Mouse (Mus musculus) liver, adult 2 months (tissue): ENCODE results near the gene Fmo5.

Experiments used
- CTCF ChIP-seq: fragments of 200-500 bp; IDR thresholded peaks from 2 replicates; pipeline ENCODE4 v1.5.1; 2011; ENCODE audit warnings: low read depth, low read length, control low read depth
- POLR2A ChIP-seq: fragments of 200-500 bp; IDR thresholded peaks from 2 replicates; pipeline ENCODE4 v1.6.1; 2011; ENCODE audit warnings: low read length, control low read depth; ENCODE audit not compliant: insufficient read depth; ENCODE audit errors: extremely low read depth

- no peak for TF ChIP-seq POLR2A
- TF ChIP-seq CTCF, result no peak
These were observed 37.9 kb upstream of the Fmo5 start for GRCm38 (mm10) chr3:97590699-97591098.
